Mouse (Mus musculus) ES-E14 (cell line): ENCODE results near the gene Ephb4.

Experiments
- HCFC1 ChIP-seq: IDR thresholded peaks from 2 replicates; pipeline ENCODE4 v1.6.1; 2012; ENCODE audit warnings: low read length, inconsistent platforms, borderline replicate concordance; ENCODE audit not compliant: insufficient read depth
- ZC3H11A ChIP-seq: IDR thresholded peaks from 2 replicates; pipeline ENCODE4 v1.6.1; 2012; ENCODE audit warnings: low read depth, mild to moderate bottlenecking, inconsistent platforms, low read length, borderline replicate concordance

DNA sequence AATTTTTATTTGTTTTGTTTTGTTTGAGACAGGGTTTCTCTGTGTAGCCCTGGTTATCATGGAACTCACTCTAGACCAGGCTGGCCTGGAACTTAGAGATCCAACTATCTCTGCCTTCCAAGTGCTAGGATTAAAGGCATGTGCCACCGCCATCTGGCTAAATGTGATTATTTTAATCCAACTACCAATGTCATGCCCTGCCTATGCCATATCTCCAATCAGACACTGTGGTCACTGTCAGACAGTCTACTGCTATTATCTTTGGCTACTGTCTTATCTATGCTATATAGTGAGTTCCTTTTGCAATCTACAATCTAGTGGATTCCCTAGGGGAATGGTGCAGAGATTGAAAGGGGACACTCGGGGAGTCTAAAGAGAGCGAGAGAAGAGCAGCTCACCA is 28.9 kb upstream of the Ephb4 start:
- no peak for TF ChIP-seq HCFC1
- TF ChIP-seq ZC3H11A: no peak
